Mouse (Mus musculus) gastrocnemius, postnatal 4 days (tissue): ENCODE results near the gene 7530416G11Rik. TPM values are rescaled to one million over a fixed set of nuclear protein-coding genes. Genes with fewer than 3 reads are reported as not detected.

Source experiments
- DNase-seq, 2 experiments: peaks; one replicate each; pipeline ENCODE4 v3.0.0; 2021 to 2022; ENCODE audit warnings: low spot score in 2 of 2, mixed read lengths in 2 of 2
- long read RNA-seq, 2 experiments: library from polyadenylated mRNA; stranded (forward); transcript quantifications; one replicate each; pipeline ENCODE4 v2.0.0; 2021
- total RNA-seq, 2 experiments: library from RNA; stranded (reverse); gene quantifications; 2 replicates each; pipeline ENCODE4 v1.2.3; 2021

Gene 7530416G11Rik
- not detected for total RNA-seq
- long read RNA-seq, experiment 1 = 0 reads
- long read RNA-seq, experiment 2 = 0 reads

DNA sequence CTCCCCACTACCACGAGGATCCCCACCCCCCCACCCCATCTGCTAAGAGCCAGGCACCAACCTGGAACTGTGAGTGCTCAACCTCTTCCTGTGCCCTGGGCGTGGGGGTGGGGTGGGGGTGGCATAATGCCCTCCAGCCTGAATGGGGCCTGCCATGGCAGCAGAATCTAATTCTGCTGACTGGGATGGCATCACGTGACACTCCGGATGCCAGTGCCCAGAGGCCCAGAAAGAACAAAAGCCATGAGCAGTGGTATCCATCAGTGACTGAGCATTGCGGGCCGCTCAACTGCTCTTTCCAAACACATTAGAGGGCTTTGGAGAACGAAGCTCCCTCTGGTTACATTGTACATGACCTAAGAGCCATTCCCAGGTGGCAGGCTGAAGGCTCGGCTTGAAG, at the start of gene 7530416G11Rik:
7530416G11Rik (minus strand) TSS at position 101 of the 400 bp plus-strand sequence.
- DNase-seq = no peak

DNA sequence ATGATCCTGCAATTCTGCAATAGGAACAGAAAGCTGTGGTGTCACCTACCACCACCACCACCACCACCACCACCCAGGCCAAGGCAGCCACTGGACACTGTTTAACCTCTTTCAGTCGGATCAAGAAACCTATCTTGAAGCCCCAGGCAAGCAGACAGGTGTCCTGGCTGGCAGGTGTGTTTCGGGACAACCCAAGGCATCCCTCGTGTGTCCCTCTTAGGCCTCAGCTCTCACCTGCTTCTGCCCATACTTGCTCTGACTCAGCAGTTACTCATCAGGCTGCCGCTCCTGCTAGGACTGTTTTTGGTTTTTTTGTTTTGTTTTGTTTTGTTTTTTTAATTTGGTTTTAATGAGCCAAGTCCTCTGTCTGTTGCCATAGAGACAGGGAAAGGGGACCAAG, 43.5 kb upstream of the 7530416G11Rik start:
- DNase-seq = no peak

DNA sequence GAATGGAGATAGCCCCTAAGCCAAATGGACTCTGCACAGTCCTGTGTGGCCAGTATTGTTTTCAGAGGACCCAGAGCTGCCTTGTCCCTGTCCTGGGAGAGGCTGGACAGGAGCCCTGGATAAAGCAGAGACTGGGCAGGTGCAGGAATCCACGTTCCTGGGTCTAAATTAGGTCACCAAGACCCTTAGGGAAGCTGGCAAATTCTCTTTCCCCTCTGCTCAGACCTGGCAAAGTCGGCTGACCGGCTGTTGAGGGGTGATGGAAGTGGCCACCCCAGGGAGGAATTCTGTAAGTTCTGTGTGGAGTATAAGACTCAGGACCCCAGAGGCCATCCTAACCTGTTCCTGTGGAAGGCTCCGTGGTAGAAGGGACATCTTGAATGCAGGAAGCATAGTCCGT, 42.3 kb upstream of the 7530416G11Rik start:
- no peak for DNase-seq

DNA sequence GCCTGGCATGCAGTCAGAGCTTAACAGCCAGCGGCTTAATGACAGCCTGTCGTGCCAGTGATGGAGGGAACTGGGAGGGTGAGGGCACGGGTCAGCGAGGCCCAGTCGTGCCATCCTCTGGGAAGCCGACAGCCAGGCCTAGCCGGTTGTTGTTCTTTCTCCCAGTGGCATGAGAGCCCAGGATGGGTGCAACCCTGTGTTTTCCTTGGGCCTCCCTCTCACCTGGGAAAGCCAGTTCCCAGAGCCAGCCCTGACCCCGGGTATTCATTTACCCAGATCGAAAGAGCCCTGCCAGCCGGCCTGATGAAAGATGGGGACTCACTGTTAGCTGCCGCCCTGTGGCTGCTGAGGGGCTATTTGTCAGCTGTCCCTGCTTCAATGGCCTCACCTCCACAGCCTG, 35.1 kb upstream of the 7530416G11Rik start:
- DNase-seq = no peak

DNA sequence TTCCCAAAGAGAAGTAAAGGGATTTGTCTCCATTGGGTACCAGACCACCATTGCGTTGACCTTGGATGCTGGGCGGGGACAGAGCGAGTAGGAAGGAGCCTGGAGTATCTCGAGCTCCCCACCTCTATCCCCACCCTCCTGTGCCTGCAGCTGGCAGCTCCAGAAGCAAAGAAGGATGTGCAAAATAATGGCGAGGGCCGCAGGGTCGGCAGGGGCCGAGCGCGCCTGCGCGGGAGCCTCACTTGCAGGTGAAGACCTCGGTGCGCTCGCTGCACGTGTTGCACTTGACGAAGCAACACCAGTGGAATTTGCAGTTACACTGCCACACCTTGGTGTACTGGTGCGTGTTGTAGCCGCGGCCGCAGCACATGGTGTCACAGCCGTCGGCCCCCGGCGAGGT, 34.1 kb upstream of the 7530416G11Rik start:
- no peak for DNase-seq

DNA sequence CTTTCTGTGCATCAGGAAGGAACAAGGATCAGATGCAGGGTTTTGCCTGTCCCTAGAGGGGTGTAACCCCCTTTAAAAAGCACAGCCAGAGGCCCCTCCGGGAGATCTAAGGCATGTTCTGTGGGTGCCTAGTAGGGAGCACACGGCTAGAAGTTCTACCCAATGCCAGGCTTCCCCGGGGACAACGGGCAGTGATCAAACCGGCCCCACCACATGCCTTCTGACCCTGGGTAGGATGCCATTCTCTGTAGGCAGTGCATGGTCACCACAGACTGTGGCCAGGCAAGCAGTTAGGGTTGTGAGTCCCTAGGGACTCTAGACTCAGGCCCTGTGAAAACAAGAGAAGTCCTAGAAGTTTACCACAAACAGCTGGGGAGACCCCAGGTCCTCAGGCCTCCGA, 31.6 kb upstream of the 7530416G11Rik start:
- DNase-seq = no peak

DNA sequence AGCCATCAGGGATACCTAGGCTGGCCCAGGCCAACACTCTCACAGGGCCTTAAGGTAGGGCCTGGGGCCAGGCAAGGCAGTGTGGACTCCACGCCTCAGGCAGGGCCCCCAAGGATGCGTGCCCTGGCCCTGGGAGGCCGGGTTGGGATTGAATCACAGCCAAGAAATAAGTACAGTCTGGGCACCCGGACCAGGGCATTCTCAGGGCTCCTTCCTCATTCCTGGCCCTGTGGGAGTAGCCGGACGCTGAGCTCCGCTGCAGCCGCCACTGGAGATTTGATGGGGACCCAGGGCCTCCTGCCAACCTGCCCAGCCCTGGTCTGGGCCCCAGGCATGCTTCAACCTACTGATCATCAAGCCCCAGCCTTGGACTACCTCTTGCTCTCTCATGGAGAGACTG, 31.2 kb upstream of the 7530416G11Rik start:
- DNase-seq = no peak

DNA sequence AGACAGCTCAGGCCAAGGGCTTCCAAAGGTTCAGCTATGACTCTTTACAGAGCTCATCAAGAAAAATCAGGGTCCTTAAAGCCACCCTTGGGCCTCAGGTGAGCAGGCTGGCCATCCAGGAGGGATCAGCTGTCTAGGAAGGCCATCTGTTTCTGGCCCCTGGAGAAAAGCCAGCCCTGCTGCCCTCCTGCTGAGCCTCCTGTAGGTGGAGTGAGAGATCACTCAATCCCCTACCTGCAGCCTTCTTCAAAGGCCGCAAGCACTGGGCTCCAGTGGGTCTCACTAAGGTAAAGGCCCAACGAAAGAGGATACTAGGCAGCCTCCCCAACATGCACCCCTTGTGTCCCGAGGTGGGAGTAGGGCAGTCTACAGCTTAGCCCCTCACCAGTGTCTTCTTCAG, 29.0 kb upstream of the 7530416G11Rik start:
- DNase-seq = no peak

DNA sequence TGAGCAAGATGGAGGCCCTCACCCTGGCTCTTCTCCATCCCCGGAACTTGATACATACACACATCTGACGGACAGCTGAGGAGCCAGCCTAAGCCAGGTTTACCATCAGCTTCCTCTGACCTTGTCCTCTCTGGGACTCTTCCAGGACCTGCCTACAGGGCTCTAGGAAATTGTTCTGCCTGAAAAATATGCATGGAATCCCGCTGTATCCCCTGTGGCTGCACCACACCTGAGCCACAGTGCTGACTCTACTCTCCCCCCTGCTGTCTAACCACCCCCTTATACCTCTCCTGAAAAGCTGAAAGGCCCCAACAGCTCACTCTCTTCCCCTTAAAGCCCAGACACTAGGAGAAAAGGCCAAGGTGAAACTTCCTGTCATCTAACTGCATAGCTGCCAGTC, 26.9 kb upstream of the 7530416G11Rik start:
- no peak for DNase-seq

DNA sequence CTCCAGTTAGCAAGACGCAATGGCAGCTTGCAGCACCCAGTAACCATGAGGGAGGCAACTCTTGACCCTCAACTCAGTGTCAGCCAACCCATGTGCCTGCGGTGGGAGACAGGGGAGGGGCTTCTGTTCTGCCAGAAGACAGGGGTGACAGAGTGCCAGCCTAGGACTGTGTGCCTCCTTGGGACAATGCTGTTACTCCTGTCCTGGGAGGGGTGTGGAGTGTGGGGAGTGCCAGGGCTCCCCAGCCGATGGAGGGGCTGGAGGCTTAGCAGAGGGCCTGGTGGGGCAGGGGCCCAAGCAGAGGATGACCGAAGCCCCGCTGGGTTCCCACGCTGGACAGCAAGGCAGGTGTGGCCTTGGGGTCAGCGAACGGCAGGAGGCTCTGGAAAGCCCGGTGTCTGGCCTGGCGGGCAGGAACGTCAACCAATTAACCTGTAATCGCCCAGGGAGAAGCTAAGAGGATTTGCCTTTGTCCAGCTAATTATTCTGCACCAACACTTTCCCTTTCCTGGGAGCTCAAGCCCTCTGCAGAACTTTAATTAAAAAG, 21.4 kb upstream of the 7530416G11Rik start:
- no peak for DNase-seq

DNA sequence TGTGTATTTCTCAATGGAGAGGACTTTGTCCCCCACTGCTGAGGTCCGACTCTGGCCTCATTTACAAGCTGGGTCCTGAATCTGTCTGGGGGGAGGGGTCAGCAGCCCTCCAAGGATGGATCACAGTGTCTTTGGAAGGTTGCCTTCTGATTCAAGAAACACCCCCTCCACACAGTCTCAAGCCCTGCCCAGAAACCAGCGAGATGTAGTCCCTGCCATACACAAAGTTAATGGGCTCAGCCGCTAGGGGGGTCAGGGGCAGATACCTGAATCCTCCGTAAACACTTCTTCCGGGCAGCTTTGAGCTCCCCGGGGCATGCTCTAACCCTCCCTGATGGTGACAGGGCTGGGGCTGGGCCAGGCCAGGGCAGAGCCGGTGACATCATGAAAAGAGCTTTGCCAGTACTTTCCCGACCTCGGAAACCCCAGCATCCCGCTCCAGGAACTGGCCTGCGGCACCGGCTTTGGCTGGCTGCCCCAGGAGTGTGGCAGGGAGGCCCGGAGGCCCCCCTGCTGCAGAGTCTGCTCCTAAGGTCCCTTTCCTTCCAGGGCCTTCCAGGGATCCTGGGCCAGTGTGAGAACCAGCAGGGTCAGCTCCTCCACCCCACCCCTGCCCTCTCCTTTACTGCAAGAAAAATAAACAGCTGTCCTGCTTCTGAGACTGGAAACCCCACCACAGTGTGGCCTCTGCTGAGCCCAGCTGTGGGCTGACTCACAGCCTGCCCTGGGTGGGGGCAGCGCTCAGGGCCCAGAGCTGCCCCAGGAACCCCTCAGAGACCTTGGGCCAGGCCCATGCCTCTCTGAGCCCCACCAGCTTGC, 20.4 kb upstream of the 7530416G11Rik start:
- DNase-seq = peak; percentile 46 to 66

DNA sequence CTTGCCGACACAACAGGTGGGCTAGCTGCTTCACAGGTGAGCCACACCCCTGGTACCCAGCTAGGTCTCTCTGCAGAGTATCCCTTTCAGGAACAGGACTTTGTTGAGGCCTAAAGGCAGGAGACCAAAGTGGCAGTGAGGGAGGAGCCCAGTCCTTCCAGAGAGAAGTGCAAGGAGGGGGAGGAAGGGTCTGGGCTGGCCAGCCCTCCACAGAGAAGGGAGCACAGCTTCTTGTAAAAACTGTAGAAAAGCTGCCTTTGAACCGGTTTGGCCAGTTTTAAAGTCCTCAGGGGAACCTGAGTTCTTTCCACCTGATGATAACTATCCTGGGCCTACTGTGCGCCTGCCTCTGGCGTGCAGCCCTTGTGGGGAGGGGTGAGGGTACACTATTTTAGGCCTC, 16.4 kb upstream of the 7530416G11Rik start:
- DNase-seq = no peak

DNA sequence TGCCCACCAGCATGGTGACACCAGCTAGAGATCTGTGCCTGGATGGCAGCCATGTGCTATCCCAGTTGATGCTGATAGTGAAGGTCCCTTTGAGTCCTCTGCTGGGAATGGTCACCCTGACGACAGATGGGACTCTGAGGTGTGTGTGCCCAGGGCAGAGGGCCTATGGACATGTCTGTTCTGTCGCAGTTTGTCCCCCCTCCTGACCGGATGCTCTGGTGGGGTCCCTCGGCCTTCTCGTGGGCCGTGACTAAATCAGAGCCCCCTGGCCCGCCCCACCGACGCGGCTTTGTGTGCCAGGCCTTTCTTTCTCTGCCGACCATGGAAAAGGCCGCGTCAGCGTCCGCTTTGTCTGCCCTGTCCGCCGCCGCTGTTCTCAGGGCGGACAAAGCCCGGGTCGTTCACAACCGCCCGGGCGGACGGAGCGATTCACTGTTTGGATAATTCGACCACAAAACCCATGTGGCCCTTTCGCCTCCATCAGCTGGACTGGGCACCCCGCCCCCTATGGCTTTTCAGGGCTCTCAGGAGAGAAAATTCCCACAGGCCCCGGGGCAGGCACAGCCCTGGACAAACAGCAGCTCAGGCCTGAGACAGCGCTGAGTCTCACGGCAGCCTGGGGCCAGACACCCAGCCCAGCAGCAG, 4.5 kb upstream of the 7530416G11Rik start:
- no peak for DNase-seq

DNA sequence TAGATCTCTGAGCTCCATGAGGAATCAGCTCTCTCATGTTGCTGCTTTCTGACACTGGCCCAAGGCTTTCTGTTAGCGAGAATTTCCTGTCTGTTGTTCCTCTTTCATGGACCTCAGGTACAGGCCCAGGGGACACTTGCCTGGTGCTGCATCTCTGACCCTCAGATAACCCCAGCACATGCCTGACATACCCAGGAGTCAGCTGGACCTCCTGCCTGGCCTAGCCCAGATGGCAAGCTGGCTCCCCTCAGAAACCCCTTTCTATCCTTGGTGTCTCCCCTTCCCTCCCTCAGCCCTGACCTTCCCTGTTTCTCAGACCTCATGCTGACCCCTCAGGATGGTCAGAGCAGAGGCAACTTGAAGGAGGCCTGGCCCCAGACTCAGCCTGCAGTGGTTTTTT, 3.7 kb upstream of the 7530416G11Rik start:
- DNase-seq = no peak

DNA sequence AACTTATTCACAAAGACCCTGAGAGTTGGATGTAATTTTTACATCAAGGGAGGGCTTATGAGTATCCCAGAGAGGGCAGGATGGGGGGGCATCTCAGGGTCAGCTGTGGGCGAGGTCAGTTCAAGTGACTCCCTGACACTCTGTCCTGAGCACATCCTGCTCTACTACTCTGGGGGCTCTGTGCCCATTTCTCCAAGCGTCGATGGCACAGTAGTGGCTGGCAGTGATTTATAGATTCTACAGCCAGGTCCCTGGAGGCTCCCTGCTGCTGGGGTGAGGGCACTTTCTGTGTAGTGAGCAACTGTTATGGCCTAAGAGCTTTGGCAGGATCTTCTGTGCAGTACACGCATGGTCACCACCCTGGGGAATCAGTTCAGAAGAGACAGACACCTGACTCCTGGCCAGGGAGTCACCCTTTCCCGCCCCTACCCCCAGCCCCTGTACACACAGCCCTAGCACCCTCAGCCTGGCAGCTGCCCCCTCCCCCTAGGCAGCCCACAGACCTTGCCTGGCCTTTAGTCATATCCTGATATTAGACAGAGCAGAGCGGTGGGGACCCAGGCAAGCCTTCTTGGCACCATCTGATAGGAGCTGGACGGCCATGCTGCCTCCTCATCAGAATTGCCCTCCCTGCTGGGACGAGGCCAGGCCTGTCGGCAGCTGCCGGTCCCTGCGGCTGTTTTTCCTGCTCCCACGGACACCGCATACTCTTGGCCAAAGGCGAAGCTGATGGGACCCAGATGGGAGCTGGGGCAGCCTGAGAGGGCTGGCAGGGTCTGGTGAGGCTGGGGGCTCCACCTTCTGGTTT, 2.3 kb upstream of the 7530416G11Rik start:
- DNase-seq = peak; percentile 49 to 76

DNA sequence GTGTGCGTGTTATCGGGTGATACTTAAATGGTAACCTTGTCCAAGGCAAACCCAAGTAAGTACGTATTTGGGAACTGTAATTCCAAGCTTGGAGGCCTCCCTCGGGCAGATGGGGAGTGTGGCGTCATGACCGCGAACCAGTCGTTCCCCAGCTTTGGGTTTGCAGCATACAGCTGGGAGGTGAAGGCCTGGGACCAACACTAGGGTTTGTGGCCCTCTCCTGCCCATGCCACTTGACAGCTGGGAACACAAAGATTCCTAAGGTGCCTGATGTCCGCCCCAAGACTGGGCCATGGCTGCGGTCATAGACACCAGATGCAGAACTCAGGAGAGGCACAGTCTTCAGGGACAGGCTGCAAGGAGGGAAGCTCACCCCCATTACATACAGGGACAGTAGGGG, 2.8 kb downstream of the 7530416G11Rik start:
- no peak for DNase-seq

DNA sequence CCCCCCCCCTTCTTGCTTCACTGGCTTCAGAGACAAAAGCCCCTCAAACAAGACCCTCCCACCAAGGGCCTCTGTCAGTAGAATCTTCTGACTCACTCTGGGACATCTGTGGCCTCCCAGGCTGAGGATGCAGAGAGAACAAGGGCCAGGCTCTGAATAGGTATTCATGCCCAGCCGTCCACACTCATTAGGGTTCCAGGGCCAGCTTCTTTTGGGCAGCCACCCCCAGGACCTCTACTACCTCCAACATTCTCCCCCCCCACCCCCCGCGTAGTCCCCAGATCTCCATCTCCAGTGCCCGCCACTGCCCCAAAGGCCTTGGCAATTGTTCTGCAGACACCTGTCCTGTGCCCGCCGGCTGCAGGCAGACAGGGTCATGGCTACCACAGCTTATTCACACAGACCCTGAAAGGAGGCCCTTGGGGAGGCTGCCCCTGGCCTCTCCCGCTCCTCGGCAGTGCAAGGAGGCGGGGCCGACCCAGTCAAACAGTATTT, 5.0 kb downstream of the 7530416G11Rik start:
- DNase-seq = no peak

DNA sequence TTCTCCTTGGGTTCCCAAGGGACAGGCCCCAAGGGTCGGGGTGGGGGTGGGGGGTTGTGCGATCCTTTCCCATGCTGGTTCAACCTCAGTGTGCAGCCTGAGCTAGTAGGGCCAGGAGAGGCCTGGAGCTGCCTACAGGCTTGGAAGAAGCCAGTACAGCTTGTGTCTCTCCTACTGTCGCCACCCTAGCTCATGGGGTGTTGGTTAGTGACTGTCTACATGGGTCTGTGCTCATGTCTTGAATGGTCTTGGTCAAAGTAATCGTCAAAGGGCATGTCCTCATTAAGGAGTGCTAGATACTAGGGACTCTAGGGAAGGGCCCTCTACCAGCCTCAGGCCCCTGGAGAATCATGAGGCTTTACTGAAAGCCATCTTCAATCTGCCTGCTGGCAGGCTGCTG, 5.5 kb downstream of the 7530416G11Rik start:
- DNase-seq = no peak

DNA sequence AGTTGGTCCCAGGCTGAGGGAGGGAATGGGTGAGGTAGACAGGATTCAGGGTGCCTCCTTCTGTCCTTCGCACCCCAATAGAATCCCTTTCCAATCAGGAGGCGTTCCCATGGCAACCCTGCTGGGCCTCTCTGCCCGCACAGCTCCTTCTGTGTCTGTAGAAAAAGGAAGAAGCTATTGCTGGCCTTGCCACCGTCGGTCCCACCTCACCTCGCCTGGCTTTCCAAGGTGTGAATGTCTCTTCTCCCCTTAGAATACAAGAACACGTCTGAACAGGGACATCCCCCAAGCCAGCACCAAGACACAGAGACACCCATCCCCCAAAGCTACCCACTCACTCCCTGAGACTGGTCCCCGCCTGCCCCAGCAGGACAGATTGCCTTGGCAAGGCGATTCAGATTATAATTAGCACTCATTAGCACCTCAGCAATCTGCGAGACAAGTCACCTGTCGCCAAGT, 8.8 kb downstream of the 7530416G11Rik start:
- DNase-seq = no peak

DNA sequence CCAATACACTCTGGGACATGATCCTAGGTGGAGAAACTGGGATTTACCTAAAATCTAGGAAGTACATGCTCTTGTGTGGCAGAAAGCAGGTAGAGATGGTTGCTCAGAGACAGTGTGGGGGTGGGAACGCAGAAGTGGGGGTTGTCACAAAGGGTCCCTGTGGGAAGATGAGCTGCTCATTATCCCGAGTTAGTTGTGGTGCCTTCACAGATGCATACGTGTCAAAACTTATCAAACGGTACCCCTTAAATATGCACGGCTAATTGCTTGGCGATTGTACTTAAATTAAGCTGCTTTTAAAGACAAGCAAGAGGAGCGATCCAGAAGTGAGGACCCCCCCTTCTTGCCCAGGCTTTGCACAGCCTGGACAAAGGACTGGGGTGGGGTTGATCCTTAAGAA, 13.3 kb downstream of the 7530416G11Rik start:
- DNase-seq = no peak

DNA sequence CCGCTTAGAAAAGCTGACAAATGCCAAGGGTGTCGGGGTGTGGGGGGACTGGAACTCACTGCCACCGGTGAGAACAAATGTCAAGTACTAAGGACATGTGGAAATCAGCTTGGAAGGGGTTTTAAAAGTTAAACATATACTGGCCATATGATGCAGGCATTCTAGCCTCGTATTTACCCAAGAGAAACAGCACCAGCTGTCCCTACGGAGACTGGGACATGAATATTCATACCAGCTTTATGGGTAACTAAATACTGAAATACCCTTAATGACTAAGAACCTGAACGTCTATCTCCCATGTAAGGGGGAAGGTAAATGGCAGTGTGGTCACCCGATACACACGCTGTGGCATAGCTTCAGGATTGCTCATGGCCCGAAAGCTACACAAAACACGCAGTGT, 14.1 kb downstream of the 7530416G11Rik start:
- no peak for DNase-seq
